Mouse (Mus musculus): Measurements from ENCODE around the gene Trabd. TPM values are rescaled to one million over a fixed set of nuclear protein-coding genes. Genes with fewer than 3 reads are reported as not detected.

Trabd gene
- polyA plus RNA-seq, 1 experiment from 2014 or later, result 38.2 TPM

GRCm38 (mm10) chr15:89106073-89106472 is 31.1 kb downstream of the Trabd start:
- no peak overlapping the region for H3K4me2 ChIP-seq

GRCm38 (mm10) chr15:89106976-89107375 is 32.1 kb downstream of the Trabd start:
- no peak for ATAC-seq (ENCODE audit: low FRiP score)
- 96% methylated on average over 1 of the region's 1 CpGs for WGBS
- H3K27me3 ChIP-seq (replicated peaks), result no peaks in the 10 kb centered on the region
- H3K9me3 ChIP-seq (replicated peaks), result no peaks in the 10 kb centered on the region
- no peak overlapping the region for H3K9ac ChIP-seq (replicated peaks)
- no peak overlapping the region for H3K4me3 ChIP-seq (replicated peaks)
- H3K4me2 ChIP-seq, result no peak overlapping the region
- H3K27ac ChIP-seq (replicated peaks), result no peak overlapping the region
- no peaks in the 10 kb centered on the region for H3K4me1 ChIP-seq
- H3K36me3 ChIP-seq, result peaks cover 98% of the 10 kb centered on the region

More at GRCm38 (mm10) chr15:89106073-89106472, 31.1 kb downstream of the Trabd start:
- Histone ChIP-seq H3K27me3 (replicated peaks) (no peaks in the 10 kb centered on the region), H3K36me3 (peaks cover 99% of the 10 kb centered on the region), H3K9ac (replicated peaks) (no peak overlapping the region), H3K4me3 (replicated peaks) (no peak overlapping the region), H3K4me1 (no peaks in the 10 kb centered on the region), H3K9me3 (replicated peaks) (no peaks in the 10 kb centered on the region), H3K27ac (replicated peaks) (no peak overlapping the region)
- whole genome bisulfite sequencing, result 92% methylated on average over 13 of the region's 13 CpGs
- no peak for ATAC-seq (ENCODE audit: low FRiP score)

- Histone ChIP-seq H3K9ac (replicated peaks) (no peak overlapping the region), H3K27me3 (replicated peaks) (no peaks in the 10 kb centered on the region), H3K27ac (replicated peaks) (no peak overlapping the region), H3K4me2 (no peak overlapping the region), H3K36me3 (peaks cover 89% of the 10 kb centered on the region), H3K9me3 (replicated peaks) (no peaks in the 10 kb centered on the region), H3K4me1 (no peaks in the 10 kb centered on the region), H3K4me3 (replicated peaks) (no peak overlapping the region)
- 90% methylated on average over 9 of the region's 9 CpGs for WGBS
- no peak for ATAC-seq (ENCODE audit: low FRiP score)
These were observed 35.2 kb downstream of the Trabd start for GRCm38 (mm10) chr15:89110147-89110546.

GRCm38 (mm10) chr15:89118007-89118406 is 43.1 kb downstream of the Trabd start:
- H3K36me3 ChIP-seq, result peaks cover 48% of the 10 kb centered on the region
- H3K4me2 ChIP-seq, result no peak overlapping the region
- H3K27ac ChIP-seq (replicated peaks), result no peak overlapping the region
- peaks cover 35% of the 10 kb centered on the region for H3K4me1 ChIP-seq
- H3K9me3 ChIP-seq (replicated peaks), result no peaks in the 10 kb centered on the region
- ATAC-seq (ENCODE audit: low FRiP score), result no peak
- no peak overlapping the region for H3K9ac ChIP-seq (replicated peaks)
- H3K27me3 ChIP-seq (replicated peaks), result no peaks in the 10 kb centered on the region
- no peak overlapping the region for H3K4me3 ChIP-seq (replicated peaks)

GRCm38 (mm10) chr15:89122649-89123366 is 47.9 kb downstream of the Trabd start, which contains the start of gene Tubgcp6:
TSS of gene Tubgcp6 (minus strand) at chr15:89123112.
- peaks cover 53% of the 10 kb centered on the region for H3K4me1 ChIP-seq

GRCm38 (mm10) chr15:89123595-89123994 is 48.7 kb downstream of the Trabd start:
- WGBS, result 22% methylated on average over 11 of the region's 11 CpGs
- peaks cover 59% of the 10 kb centered on the region for H3K4me1 ChIP-seq
- ATAC-seq (ENCODE audit: low FRiP score), result peak; percentile 25; the same call in 1 of the 2 replicates

More at GRCm38 (mm10) chr15:89122649-89123366, 47.9 kb downstream of the Trabd start, which contains the start of gene Tubgcp6:
- WGBS, result under 1% methylated on average over 47 of the region's 47 CpGs
- Histone ChIP-seq H3K27ac (replicated peaks) (peak within 1 kb of the TSS; percentile 88), H3K4me2 (peak within 1 kb of the TSS; percentile 95), H3K9ac (replicated peaks) (peak within 1 kb of the TSS; percentile 77), H3K4me3 (replicated peaks) (peak within 1 kb of the TSS; percentile 92), H3K36me3 (peaks cover 15% of the 10 kb centered on the region), H3K27me3 (replicated peaks) (no peaks in the 10 kb centered on the region), H3K9me3 (replicated peaks) (no peaks in the 10 kb centered on the region)
- ATAC-seq (ENCODE audit: low FRiP score), result peak; percentile 82

GRCm38 (mm10) chr15:89124312-89124711 is 49.4 kb downstream of the Trabd start:
- Histone ChIP-seq H3K36me3 (peaks cover 5% of the 10 kb centered on the region), H3K4me2 (no peak overlapping the region), H3K9ac (replicated peaks) (peak overlapping the region; percentile 77; the same call in 1 of the 2 replicates), H3K4me3 (replicated peaks) (no peak overlapping the region), H3K4me1 (peaks cover 65% of the 10 kb centered on the region), H3K9me3 (replicated peaks) (no peaks in the 10 kb centered on the region), H3K27ac (replicated peaks) (0 out of 2 replicates have a peak overlapping the region, but pooled peaks have one; percentile 88), H3K27me3 (replicated peaks) (no peaks in the 10 kb centered on the region)
- 93% methylated on average over 3 of the region's 3 CpGs for WGBS
- ATAC-seq (ENCODE audit: low FRiP score), result no peak

More at GRCm38 (mm10) chr15:89123595-89123994, 48.7 kb downstream of the Trabd start:
- peaks cover 9% of the 10 kb centered on the region for H3K36me3 ChIP-seq
- no peaks in the 10 kb centered on the region for H3K27me3 ChIP-seq (replicated peaks)
- H3K4me3 ChIP-seq (replicated peaks), result peak overlapping the region; percentile 92
- H3K4me2 ChIP-seq, result peak overlapping the region; percentile 95
- peak overlapping the region; percentile 88 for H3K27ac ChIP-seq (replicated peaks)
- H3K9me3 ChIP-seq (replicated peaks), result no peaks in the 10 kb centered on the region
- H3K9ac ChIP-seq (replicated peaks), result peak overlapping the region; percentile 77

GRCm38 (mm10) chr15:89125351-89125750 is 50.4 kb downstream of the Trabd start:
- H3K27ac ChIP-seq (replicated peaks), result no peak overlapping the region
- WGBS, result 97% methylated on average over 9 of the region's 9 CpGs
- H3K9ac ChIP-seq (replicated peaks), result no peak overlapping the region
- H3K9me3 ChIP-seq (replicated peaks), result no peaks in the 10 kb centered on the region
- H3K36me3 ChIP-seq, result peaks cover 3% of the 10 kb centered on the region; the same call in 1 of the 2 replicates
- no peak for ATAC-seq (ENCODE audit: low FRiP score)
- H3K4me2 ChIP-seq, result no peak overlapping the region
- H3K4me1 ChIP-seq, result peaks cover 54% of the 10 kb centered on the region
- H3K4me3 ChIP-seq (replicated peaks), result no peak overlapping the region
- no peaks in the 10 kb centered on the region for H3K27me3 ChIP-seq (replicated peaks)

GRCm38 (mm10) chr15:89126622-89127021 is 51.7 kb downstream of the Trabd start:
- ATAC-seq (ENCODE audit: low FRiP score), result no peak
- no peaks in the 10 kb centered on the region for H3K9me3 ChIP-seq (replicated peaks)
- H3K4me3 ChIP-seq (replicated peaks), result no peak overlapping the region
- H3K27ac ChIP-seq (replicated peaks), result no peak overlapping the region
- H3K4me1 ChIP-seq, result peaks cover 42% of the 10 kb centered on the region
- H3K4me2 ChIP-seq, result no peak overlapping the region
- WGBS, result 87% methylated on average over 8 of the region's 8 CpGs
- no peaks in the 10 kb centered on the region for H3K27me3 ChIP-seq (replicated peaks)
- H3K36me3 ChIP-seq, result peaks cover 3% of the 10 kb centered on the region; the same call in 1 of the 2 replicates
- no peak overlapping the region for H3K9ac ChIP-seq (replicated peaks)

- H3K27ac ChIP-seq (replicated peaks), result peak overlapping the region; percentile 82; the same call in 1 of the 2 replicates
- H3K9ac ChIP-seq (replicated peaks), result peak overlapping the region; percentile 68
- H3K4me3 ChIP-seq (replicated peaks), result peak overlapping the region; percentile 62
- WGBS, result 71% methylated on average over 8 of the region's 8 CpGs
- peaks cover 33% of the 10 kb centered on the region for H3K4me1 ChIP-seq
- H3K4me2 ChIP-seq, result peak overlapping the region; percentile 86
- ATAC-seq (ENCODE audit: low FRiP score), result no peak
- H3K36me3 ChIP-seq, result peaks cover 3% of the 10 kb centered on the region; the same call in 1 of the 2 replicates
- H3K27me3 ChIP-seq (replicated peaks), result no peaks in the 10 kb centered on the region
- H3K9me3 ChIP-seq (replicated peaks), result no peaks in the 10 kb centered on the region
These were observed 52.5 kb downstream of the Trabd start for GRCm38 (mm10) chr15:89127364-89127940.

- H3K27ac ChIP-seq (replicated peaks), result peak within 1 kb of the TSS; percentile 82
- H3K4me2 ChIP-seq, result peak within 1 kb of the TSS; percentile 86
- no peaks in the 10 kb centered on the region for H3K9me3 ChIP-seq (replicated peaks)
- H3K4me1 ChIP-seq, result peaks cover 26% of the 10 kb centered on the region
- peak; percentile 88 for ATAC-seq (ENCODE audit: low FRiP score)
- 3% methylated on average over 36 of the region's 36 CpGs for WGBS
- peak within 1 kb of the TSS; percentile 62 for H3K4me3 ChIP-seq (replicated peaks)
- H3K9ac ChIP-seq (replicated peaks), result peak within 1 kb of the TSS; percentile 68
- H3K36me3 ChIP-seq, result peaks cover 3% of the 10 kb centered on the region; the same call in 1 of the 2 replicates
- no peaks in the 10 kb centered on the region for H3K27me3 ChIP-seq (replicated peaks)
These were observed 53.7 kb downstream of the Trabd start, which contains the start of gene Hdac10 for GRCm38 (mm10) chr15:89128382-89129350. TSS of gene Hdac10 (minus strand) at chr15:89128700.
